Comparison of ENCODE assay signal across 8 mouse cellular contexts in genomic region chr11:69035849-69036248, GRCm38 (mm10). TPM values are rescaled to one million over a fixed set of nuclear protein-coding genes. Genes with fewer than 3 reads are reported as not detected.
DNase-seq lines count a peak whose midpoint lies in the region; ATAC-seq and TF ChIP-seq lines count a peak whose summit lies in the region.

No protein-coding gene starts in this region.

- peaks cover 27% of the 10 kb centered on the region for H3K4me1 ChIP-seq in embryonic facial prominence, embryonic 12.5 days
- peaks cover 10% of the 10 kb centered on the region for H3K4me1 ChIP-seq in heart, adult 2 months (ENCODE audit: control insufficient read depth, insufficient read depth, low read length)
- H3K4me1 ChIP-seq in limb, embryonic 13.5 days = peaks cover 25% of the 10 kb centered on the region
- peaks cover 35% of the 10 kb centered on the region for H3K4me1 ChIP-seq in midbrain, embryonic 15.5 days

- TF ChIP-seq CTCF in heart, adult 2 months (IDR thresholded peaks at IDR 0.05) = no peak; the same call in 1 of the 2 replicates

- TF ChIP-seq EP300 in heart, adult 2 months (IDR thresholded peaks at IDR 0.05; ENCODE audit: insufficient read depth, low read depth, low read length) = peak; percentile 88

- peak; percentile 39; the same call in 1 of the 2 replicates for TF ChIP-seq POLR2A in heart, adult 2 months (IDR thresholded peaks at IDR 0.05; ENCODE audit: insufficient read depth, low read depth, low read length)

- peak overlapping the region; percentile 62; the same call in 1 of the 2 replicates for H3K4me3 ChIP-seq in embryonic facial prominence, embryonic 12.5 days
- peak overlapping the region; percentile 62 for H3K4me3 ChIP-seq in heart, adult 2 months
- peak overlapping the region; percentile 3; the same call in 1 of the 2 replicates for H3K4me3 ChIP-seq in limb, embryonic 13.5 days
- H3K4me3 ChIP-seq in midbrain, embryonic 15.5 days = peak overlapping the region; percentile 71; the same call in 1 of the 2 replicates

- WGBS in embryonic facial prominence, embryonic 12.5 days = 9% methylated on average over 8 of the region's 8 CpGs
- WGBS in heart, adult 2 months = 5% methylated on average over 8 of the region's 8 CpGs
- 7% methylated on average over 8 of the region's 8 CpGs for WGBS in limb, embryonic 13.5 days
- WGBS in midbrain, embryonic 15.5 days = 4% methylated on average over 8 of the region's 8 CpGs

- no peaks in the 10 kb centered on the region for H3K79me2 ChIP-seq in heart, adult 2 months (replicated peaks; ENCODE audit: control insufficient read depth, insufficient read depth, low read length)

- H3K27me3 ChIP-seq in embryonic facial prominence, embryonic 12.5 days = no peaks in the 10 kb centered on the region
- no peaks in the 10 kb centered on the region for H3K27me3 ChIP-seq in heart, adult 2 months (ENCODE audit: control insufficient read depth, insufficient read depth, low read length)
- H3K27me3 ChIP-seq in limb, embryonic 13.5 days = no peaks in the 10 kb centered on the region
- no peaks in the 10 kb centered on the region for H3K27me3 ChIP-seq in midbrain, embryonic 15.5 days (replicated peaks)

- no peak overlapping the region for H3K9ac ChIP-seq in embryonic facial prominence, embryonic 12.5 days
- H3K9ac ChIP-seq in heart, adult 2 months (ENCODE audit: low read depth, low read length) = no peak overlapping the region
- no peak overlapping the region for H3K9ac ChIP-seq in limb, embryonic 13.5 days
- H3K9ac ChIP-seq in midbrain, embryonic 15.5 days = no peak overlapping the region

- no peak for ATAC-seq in embryonic facial prominence, embryonic 12.5 days (ENCODE audit: insufficient number of reproducible peaks, insufficient read depth, low FRiP score, low TSS enrichment)
- ATAC-seq in limb, embryonic 13.5 days (ENCODE audit: low FRiP score, low read depth) = no peak
- ATAC-seq in midbrain, embryonic 15.5 days (replicated peaks) = peak; percentile 21; the same call in 1 of the 2 replicates

- H3K4me2 ChIP-seq in embryonic facial prominence, embryonic 12.5 days (replicated peaks) = peak overlapping the region; percentile 47
- H3K4me2 ChIP-seq in limb, embryonic 13.5 days (replicated peaks) = peak overlapping the region; percentile 72
- H3K4me2 ChIP-seq in midbrain, embryonic 15.5 days = peak overlapping the region; percentile 62

- no peaks in the 10 kb centered on the region for H3K9me3 ChIP-seq in embryonic facial prominence, embryonic 12.5 days
- H3K9me3 ChIP-seq in limb, embryonic 13.5 days = no peaks in the 10 kb centered on the region
- no peaks in the 10 kb centered on the region for H3K9me3 ChIP-seq in midbrain, embryonic 15.5 days

- intact Hi-C loops in heart, adult 2 months (cut with DNase I) = loop anchor here (2.0 to 5.0 kb wide), 2 partner anchors 69 to 131 kb away; partner anchors contain the start of gene Slc25a35

- peak overlapping the region; percentile 64; the same call in 1 of the 2 replicates for H3K27ac ChIP-seq in embryonic facial prominence, embryonic 12.5 days
- H3K27ac ChIP-seq in heart, adult 2 months = peak overlapping the region; percentile 79
- peak overlapping the region; percentile 1; the same call in 1 of the 2 replicates for H3K27ac ChIP-seq in limb, embryonic 13.5 days
- peak overlapping the region; percentile 60 for H3K27ac ChIP-seq in midbrain, embryonic 15.5 days

- DNase-seq in urinary bladder, adult 18-20 months (ENCODE audit: low spot score in 2 of 2) = peak; percentile 47 to 81
- no peak for DNase-seq in urinary bladder, postnatal 10 days (ENCODE audit: low spot score)
- DNase-seq in heart, adult 2 months = peak; percentile 83 to 90
- peak; percentile 95 for DNase-seq in kidney, adult 9 months
- DNase-seq in spleen, postnatal 10 days (ENCODE audit: low spot score in 2 of 2) = peak; percentile 72 to 87

- peaks cover 50% of the 10 kb centered on the region for H3K36me3 ChIP-seq in embryonic facial prominence, embryonic 12.5 days
- no peaks in the 10 kb centered on the region for H3K36me3 ChIP-seq in heart, adult 2 months (ENCODE audit: control insufficient read depth, insufficient read depth, low read length)
- peaks cover 52% of the 10 kb centered on the region for H3K36me3 ChIP-seq in limb, embryonic 13.5 days
- peaks cover 32% of the 10 kb centered on the region for H3K36me3 ChIP-seq in midbrain, embryonic 15.5 days (replicated peaks)

RNA-seq across cellular contexts. Expression of gene Aurkb, which starts 9.6 kb away (rescaled TPM):
- polyA plus RNA-seq in embryonic facial prominence, embryonic 12.5 days (2016; fragmentation: Nextera tagmentation; extraction: Ambion mirVana) = 148 and 152 TPM in 2 replicates
- total RNA-seq in heart, adult 2 months (2021) = under 1 TPM; 0.21 to 0.59 TPM
- 0.61 and 1.1 TPM in 2 replicates for polyA plus RNA-seq in heart, adult 2 months (2012; rRNA removed)
- polyA plus RNA-seq in limb, embryonic 13.5 days (2015; fragmentation: Nextera tagmentation; extraction: Ambion mirVana) = 140 and 141 TPM in 2 replicates
- polyA plus RNA-seq in midbrain, embryonic 15.5 days (2015; fragmentation: Nextera tagmentation; extraction: Ambion mirVana) = 17.7 and 23.9 TPM in 2 replicates

RNA-seq across cellular contexts. Expression of gene Ctc1, which starts 20.1 kb away (rescaled TPM):
- polyA plus RNA-seq in embryonic facial prominence, embryonic 12.5 days (2016; fragmentation: Nextera tagmentation; extraction: Ambion mirVana) = 71.0 and 75.2 TPM in 2 replicates
- total RNA-seq in heart, adult 2 months (2021) = 10 to 100 TPM; 10.7 to 15.7 TPM
- 21.5 and 26.8 TPM in 2 replicates for polyA plus RNA-seq in heart, adult 2 months (2012; rRNA removed)
- polyA plus RNA-seq in limb, embryonic 13.5 days (2015; fragmentation: Nextera tagmentation; extraction: Ambion mirVana) = 55.5 and 60.4 TPM in 2 replicates
- 67.0 and 73.5 TPM in 2 replicates for polyA plus RNA-seq in midbrain, embryonic 15.5 days (2015; fragmentation: Nextera tagmentation; extraction: Ambion mirVana)

RNA-seq across cellular contexts. Expression of gene Borcs6, which starts 23.7 kb away (rescaled TPM):
- polyA plus RNA-seq in embryonic facial prominence, embryonic 12.5 days (2016; fragmentation: Nextera tagmentation; extraction: Ambion mirVana) = 12.3 and 12.6 TPM in 2 replicates
- total RNA-seq in heart, adult 2 months (2021) = 10 to 100 TPM; 15.3 to 17.8 TPM
- 13.0 and 14.2 TPM in 2 replicates for polyA plus RNA-seq in heart, adult 2 months (2012; rRNA removed)
- 9.5 and 9.6 TPM in 2 replicates for polyA plus RNA-seq in limb, embryonic 13.5 days (2015; fragmentation: Nextera tagmentation; extraction: Ambion mirVana)
- polyA plus RNA-seq in midbrain, embryonic 15.5 days (2015; fragmentation: Nextera tagmentation; extraction: Ambion mirVana) = 20.5 and 21.2 TPM in 2 replicates

RNA-seq across cellular contexts. Expression of gene Pfas, which starts 27.6 kb away (rescaled TPM):
- 44.0 and 44.3 TPM in 2 replicates for polyA plus RNA-seq in embryonic facial prominence, embryonic 12.5 days (2016; fragmentation: Nextera tagmentation; extraction: Ambion mirVana)
- total RNA-seq in heart, adult 2 months (2021) = 1 to 10 TPM; 5.9 to 6.4 TPM
- 8.5 and 11.5 TPM in 2 replicates for polyA plus RNA-seq in heart, adult 2 months (2012; rRNA removed)
- 39.6 and 40.6 TPM in 2 replicates for polyA plus RNA-seq in limb, embryonic 13.5 days (2015; fragmentation: Nextera tagmentation; extraction: Ambion mirVana)
- polyA plus RNA-seq in midbrain, embryonic 15.5 days (2015; fragmentation: Nextera tagmentation; extraction: Ambion mirVana) = 16.9 and 18.7 TPM in 2 replicates

RNA-seq across cellular contexts. Expression of gene Tmem107, which starts 34.8 kb away (rescaled TPM):
- polyA plus RNA-seq in embryonic facial prominence, embryonic 12.5 days (2016; fragmentation: Nextera tagmentation; extraction: Ambion mirVana) = 36.8 and 43.5 TPM in 2 replicates
- 1 to 10 TPM; 5.6 to 6.6 TPM for total RNA-seq in heart, adult 2 months (2021)
- polyA plus RNA-seq in heart, adult 2 months (2012; rRNA removed) = 15.9 and 26.1 TPM in 2 replicates
- polyA plus RNA-seq in limb, embryonic 13.5 days (2015; fragmentation: Nextera tagmentation; extraction: Ambion mirVana) = 46.4 and 52.0 TPM in 2 replicates
- polyA plus RNA-seq in midbrain, embryonic 15.5 days (2015; fragmentation: Nextera tagmentation; extraction: Ambion mirVana) = 33.5 and 37.7 TPM in 2 replicates

Comparison
In these comparisons a context has a peak if more than half of its experiments do, and no peak if none do; other contexts are left out.
1. H3K27ac ChIP-seq: peak in every context shown above with its lines; median percentile 79 in heart, adult 2 months; 64 in embryonic facial prominence, embryonic 12.5 days; 60 in midbrain, embryonic 15.5 days; 1 in limb, embryonic 13.5 days.
2. H3K4me3 ChIP-seq: peak in every context shown above with its lines; median percentile 71 in midbrain, embryonic 15.5 days; 62 in embryonic facial prominence, embryonic 12.5 days; 62 in heart, adult 2 months; 3 in limb, embryonic 13.5 days.